Mouse (Mus musculus): ENCODE measurements at regions not wholly inside any gene's neighbourhood (a gene's known extent, or its start where the extent isn't known, plus 50 kb on each side); places are given as distances from the start of the nearest gene placed in this dataset.
A peak's percentile ranks its signal among the peaks of the same experiment; 100 is the strongest.
"Not testable (repeated sequence)": the region's sequence is repeated elsewhere in the genome, so short reads cannot be mapped to it uniquely, and the experiment has no call there.

DNA sequence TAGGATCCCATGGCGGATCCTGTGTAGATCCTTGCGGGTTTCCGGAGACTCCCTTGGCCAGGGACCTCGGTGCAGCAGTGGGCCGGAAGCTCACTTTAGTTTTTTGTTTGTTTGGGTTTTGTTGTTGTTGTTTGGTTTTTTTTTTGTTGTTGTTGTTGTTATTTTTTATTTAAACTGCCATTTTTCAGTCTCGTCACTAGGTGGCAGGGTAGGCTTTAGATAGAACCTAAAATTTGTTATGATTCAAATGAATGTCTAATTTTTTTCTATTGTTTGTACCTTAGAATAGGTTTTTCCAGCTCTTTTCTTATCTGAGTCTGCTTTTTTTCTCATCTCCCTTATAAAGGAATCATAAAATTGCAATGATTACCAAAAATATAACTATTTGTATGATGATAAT is 834.4 kb upstream of the Tacstd2 start:
- DNase-seq: no peak

DNA sequence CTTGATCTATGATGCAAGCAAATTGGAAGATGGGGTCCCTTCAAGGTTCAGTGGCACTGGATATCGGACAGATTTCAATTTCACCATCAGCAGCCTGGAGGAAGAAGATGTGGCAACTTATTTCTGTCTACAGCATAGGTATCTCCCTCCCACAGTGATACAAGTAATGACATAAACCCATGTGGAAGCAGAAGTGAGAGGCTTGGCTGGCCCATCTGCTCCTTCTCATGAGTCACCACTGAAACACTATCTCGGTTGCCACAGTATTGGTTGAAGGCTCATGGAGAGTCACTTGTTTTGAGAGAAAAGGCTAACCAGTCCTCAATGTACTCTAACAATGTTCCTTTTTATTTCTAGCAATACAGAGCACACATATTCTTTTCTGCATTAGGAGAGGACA is 804.2 kb upstream of the Tacstd2 start:
- DNase-seq: peak; percentile 26

DNA sequence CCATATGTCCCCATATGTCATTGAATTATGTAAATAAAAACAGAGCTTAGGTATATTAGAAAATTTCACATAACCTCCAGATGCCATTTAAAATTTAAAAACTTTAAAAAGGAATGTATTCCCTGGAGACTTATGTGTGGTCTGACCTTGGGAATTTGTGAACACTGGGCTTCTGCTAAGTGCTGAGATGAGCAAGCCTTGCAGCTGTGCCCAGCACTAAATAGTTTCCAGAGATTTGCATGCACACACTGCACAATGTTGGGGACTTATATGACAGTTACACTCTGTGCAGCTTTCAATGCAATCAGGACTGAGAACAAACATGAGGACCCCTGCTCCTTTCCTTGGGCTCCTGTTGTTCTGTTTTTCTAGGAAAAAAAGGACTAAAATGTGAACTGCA is 803.6 kb upstream of the Tacstd2 start:
- not testable (repeated sequence) for DNase-seq

DNA sequence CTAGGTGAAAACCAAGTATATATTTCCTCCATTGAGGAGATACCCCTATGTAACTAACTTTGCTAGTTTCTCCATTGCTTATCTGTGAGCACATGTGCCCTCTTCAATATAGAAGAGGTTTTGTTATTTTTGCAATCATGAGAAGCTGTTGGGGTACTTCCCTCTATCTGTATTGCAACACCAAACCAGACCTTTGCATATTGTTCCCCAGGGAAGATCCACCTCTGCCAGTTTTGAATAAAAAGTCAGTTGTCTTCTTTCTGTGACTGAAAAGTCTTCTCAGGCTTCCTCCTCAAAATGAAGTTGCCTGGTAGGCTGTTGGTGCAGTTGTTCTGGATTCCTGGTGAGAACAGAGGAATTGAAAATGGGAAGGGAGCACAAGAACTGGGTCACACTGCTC is 775.8 kb upstream of the Tacstd2 start:
- no peak for DNase-seq

DNA sequence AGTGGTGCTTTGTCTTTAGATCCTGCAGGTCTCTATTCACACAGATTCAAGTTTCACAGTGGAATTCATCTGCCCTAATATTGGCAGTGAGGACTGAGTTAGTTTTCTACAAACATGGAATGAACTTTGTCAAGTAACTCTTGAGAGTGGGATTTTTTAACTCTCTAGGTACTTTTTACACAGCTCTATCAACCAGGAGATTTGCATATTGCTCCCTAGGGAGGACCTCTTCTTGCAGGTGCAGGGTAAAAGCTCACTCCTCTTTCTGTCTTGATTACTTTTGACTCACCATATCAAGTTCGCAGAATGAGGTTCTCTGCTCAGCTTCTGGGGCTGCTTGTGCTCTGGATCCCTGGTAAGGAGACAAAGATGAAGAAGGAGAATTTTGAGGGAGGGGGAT is 766.5 kb upstream of the Tacstd2 start:
- DNase-seq: no peak

DNA sequence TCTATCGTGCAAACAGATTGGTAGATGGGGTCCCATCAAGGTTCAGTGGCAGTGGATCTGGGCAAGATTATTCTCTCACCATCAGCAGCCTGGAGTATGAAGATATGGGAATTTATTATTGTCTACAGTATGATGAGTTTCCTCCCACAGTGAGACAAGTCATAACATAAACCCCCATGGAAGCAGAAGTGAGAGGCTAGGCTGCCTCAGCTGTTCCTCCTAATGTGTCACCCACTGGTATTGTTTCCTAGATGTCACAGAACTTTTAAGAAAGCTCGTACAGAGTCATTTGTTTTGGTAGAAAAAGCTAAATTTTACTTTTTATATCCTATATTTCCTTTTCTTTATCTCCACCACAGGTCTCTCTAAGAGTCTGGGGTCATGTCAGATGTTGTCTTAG is 721.1 kb upstream of the Tacstd2 start:
- no peak for DNase-seq

DNA sequence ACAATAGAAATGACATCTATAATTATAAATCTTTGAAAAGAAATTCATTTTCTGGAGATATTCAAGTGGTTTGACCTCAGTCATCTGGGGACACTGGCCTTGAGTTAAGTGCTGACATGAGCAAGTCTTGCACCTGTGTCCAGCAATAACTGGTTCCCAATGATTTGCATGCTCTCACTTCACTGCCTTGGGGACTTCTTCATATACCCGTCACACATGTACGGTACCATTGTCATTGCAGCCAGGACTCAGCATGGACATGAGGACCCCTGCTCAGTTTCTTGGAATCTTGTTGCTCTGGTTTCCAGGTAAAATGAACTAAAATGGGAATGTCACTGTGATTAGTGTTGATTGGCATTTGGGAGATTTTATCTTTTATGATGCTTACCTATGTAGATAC is 720.6 kb upstream of the Tacstd2 start:
- no peak for DNase-seq

DNA sequence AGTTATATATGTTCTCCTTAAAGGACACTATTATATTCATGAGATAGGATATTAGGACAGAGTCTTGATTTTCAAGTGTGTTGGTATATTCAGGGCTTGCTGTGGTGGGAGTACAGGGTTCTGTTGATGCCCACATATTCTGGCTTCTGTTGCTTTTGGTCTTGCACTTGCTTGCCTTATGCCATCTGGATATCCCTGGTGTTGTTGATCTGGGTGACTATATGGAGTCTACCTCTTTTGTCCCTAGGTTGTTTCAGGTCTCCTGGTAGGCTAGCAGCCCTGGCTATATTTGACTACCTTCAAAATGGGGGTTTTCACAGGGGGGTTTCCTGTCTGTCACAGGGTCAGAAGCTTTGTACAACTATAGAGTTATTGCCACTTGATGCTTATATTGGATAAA is 717.1 kb upstream of the Tacstd2 start:
- no peak for DNase-seq

DNA sequence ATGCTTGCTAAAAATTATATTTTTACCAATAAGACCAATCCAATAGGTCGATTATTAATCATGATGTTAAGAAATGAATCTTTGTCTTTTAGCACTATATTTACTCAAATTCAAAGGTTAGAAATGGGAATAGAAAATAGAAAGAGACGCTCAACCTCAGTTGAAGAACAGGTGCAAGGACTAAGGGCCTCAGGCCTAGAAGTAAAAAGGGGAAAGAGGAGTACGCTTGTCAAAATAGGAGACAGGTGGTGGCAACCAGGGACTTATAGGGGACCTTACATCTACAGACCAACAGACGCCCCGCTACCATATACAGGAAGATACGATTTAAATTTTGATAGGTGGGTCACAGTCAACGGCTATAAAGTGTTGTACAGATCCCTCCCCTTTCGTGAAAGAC is 715.7 kb upstream of the Tacstd2 start:
- not testable (repeated sequence) for DNase-seq

DNA sequence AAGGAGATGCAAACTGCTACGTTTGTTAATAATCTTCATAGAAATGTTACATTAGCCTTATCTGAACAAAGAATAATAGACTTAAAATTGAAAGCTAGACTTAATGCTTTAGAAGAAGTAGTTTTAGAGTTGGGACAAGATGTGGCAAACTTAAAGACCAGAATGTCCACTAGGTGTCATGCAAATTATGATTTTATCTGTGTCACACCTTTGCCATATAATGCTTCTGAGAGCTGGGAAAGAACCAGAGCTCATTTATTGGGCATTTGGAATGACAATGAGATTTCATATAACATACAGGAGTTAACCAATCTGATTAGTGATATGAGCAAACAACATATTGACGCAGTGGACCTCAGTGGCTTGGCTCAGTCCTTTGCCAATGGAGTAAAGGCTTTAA is 714.8 kb upstream of the Tacstd2 start:
- not testable (repeated sequence) for DNase-seq

DNA sequence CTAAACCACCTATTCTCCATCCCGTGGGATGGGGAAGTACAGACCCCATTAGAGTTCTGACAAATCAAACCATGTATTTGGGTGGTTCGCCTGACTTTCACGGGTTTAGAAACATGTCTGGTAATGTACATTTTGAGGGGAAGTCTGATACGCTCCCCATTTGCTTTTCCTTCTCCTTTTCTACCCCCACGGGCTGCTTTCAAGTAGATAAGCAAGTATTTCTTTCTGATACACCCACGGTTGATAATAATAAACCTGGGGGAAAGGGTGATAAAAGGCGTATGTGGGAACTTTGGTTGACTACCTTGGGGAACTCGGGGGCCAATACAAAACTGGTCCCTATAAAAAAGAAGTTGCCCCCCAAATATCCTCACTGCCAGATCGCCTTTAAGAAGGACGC is 713.7 kb upstream of the Tacstd2 start:
- DNase-seq: not testable (repeated sequence)

DNA sequence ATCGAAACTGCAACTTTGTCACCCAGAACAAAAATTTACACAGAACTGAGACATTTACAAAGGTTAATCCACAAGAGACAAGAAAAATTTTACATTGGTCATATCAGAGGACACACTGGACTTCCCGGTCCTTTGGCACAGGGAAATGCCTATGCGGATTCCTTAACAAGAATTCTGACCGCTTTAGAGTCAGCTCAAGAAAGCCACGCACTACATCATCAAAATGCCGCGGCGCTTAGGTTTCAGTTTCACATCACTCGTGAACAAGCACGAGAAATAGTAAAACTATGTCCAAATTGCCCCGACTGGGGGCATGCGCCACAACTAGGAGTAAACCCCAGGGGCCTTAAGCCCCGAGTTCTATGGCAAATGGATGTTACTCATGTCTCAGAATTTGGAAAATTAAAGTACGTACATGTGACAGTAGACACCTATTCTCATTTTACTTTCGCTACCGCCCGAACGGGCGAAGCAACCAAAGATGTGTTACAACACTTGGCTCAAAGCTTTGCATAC is 712.5 kb upstream of the Tacstd2 start:
- DNase-seq: not testable (repeated sequence)

DNA sequence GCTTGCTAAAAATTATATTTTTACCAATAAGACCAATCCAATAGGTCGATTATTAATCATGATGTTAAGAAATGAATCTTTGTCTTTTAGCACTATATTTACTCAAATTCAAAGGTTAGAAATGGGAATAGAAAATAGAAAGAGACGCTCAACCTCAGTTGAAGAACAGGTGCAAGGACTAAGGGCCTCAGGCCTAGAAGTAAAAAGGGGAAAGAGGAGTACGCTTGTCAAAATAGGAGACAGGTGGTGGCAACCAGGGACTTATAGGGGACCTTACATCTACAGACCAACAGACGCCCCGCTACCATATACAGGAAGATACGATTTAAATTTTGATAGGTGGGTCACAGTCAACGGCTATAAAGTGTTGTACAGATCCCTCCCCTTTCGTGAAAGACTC is 707.2 kb upstream of the Tacstd2 start:
- not testable (repeated sequence) for DNase-seq

DNA sequence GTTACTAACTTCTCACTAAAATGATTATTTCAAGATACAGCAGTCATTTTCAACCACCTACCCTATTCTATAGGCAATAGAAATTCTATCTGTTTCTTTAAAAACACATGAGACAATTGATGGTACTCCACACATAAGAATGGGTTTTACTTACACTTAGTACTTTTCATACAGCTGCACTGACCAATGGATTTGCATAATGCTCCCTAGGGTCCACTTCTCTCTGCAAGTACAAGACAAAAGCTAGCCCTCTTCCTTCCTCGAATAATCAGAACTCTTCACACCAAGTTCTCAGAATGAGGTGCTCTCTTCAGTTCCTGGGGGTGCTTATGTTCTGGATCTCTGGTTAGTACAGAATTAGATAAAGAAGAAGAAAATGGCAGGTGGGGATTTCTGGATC is 684.1 kb upstream of the Tacstd2 start:
- DNase-seq: no peak

DNA sequence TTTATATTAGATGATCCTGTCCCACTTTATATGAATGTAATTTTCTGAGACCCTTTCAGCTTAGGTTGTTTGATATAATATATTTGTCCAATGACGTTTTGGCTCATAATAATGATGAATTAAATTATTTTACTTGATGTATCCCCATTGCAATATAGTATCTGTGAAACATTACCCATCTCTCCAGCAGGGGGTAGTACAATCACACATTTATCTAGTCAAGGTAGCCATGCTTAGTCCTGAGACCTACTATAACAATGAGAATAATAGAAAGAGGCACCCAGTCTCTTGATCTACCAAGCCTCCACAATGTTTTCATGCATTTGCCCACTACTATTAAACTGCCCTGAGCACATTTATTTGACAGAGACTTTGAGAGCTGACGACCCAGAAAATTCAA is 665.9 kb upstream of the Tacstd2 start:
- DNase-seq: peak; percentile 2

DNA sequence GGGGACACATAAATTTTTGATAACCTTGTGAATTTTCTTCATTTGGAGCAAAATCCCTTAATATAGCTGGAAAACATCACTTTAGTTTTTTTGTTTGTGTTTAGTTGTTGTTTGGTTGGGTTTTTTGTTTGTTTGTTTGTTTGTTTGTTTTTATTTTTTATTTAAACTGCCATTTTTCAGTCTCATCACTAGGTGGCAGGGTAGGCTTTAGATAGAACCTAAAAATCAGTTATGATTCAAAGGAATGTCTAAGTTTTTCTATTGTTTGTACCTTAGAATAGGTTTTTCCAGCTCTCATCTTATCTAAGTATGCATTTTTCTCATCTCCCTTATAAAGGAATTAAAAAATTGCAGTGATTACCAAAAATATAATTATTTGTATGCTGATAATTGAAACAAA is 662.4 kb upstream of the Tacstd2 start:
- DNase-seq: no peak

DNA sequence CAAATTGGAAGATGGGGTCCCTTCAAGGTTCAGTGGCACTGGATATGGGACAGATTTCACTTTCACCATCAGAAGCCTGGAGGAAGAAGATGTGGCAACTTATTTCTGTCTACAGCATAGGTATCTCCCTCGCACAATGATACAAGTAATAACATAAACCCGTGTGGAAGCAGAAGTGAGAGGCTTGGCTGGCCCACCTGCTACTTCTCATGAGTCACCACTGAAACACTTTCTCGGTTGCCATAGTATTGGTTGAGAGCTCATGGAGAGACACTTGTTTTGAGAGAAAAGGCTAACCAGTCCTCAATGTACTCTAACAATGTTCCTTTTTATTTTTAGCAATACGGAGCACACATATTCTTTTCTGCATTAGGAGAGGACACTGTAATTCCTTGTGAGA is 629.2 kb upstream of the Tacstd2 start:
- DNase-seq: peak; percentile 3

DNA sequence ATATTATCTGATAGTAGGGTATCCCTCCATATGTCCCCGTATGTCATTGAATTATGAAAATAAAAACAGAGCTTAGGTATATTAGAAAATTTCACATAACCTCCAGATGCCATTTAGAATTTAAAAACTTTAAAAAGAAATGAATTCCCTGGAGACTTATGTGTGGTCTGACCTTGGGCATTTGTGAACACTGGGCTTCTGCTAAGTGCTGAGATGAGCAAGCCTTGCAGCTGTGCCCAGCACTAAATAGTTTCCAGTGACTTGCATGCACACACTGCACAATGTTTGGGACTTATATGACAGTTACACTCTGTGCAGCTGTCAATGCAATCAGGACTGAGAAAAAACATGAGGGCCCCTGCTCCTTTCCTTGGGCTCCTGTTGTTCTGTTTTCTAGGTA is 628.5 kb upstream of the Tacstd2 start:
- not testable (repeated sequence) for DNase-seq

DNA sequence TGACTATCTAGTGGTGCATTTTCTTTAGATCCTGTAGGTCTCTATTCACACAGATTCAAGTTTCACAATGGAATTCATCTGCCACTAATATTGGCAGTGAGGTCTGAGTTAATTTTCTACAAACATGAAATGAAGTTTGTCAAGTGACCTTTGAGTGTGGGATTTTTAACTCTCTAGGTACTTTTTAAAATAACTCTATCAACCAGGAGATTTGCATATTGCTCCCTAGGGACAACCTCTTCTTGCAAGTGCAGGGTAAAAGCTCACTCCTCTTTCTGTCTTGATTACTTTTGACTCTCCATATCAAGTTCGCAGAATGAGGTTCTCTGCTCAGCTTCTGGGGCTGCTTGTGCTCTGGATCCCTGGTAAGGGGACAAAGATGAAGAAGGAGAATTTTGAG is 616.0 kb upstream of the Tacstd2 start:
- DNase-seq: no peak

DNA sequence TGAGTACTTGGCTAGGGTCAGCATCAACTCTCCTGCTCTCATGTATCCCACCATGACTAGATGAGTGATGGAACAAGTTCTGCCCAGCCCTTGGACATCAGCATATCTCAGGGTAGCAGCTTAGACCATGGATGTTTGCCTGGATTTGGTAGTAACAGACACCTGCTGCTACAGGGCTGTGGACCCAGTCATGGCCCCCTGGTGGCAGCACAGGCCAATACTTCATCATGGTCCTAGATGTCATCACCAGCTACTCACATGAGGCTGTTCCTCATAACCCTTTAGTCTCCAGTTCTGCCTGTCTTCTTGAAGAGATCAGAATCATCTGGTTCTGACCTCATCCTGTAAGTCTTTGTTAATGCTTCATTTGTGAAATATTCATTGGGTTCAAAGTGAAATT is 566.9 kb upstream of the Tacstd2 start:
- no peak for DNase-seq
